Mouse (Mus musculus) embryo, embryonic 10.5 days (tissue): ENCODE results near the gene Wfdc10.

Experiments
- DNase-seq: peaks from one replicate; pipeline ENCODE4 v3.0.0-alpha.2; 2015; ENCODE audit warnings: low spot score

Gene Wfdc10

DNA sequence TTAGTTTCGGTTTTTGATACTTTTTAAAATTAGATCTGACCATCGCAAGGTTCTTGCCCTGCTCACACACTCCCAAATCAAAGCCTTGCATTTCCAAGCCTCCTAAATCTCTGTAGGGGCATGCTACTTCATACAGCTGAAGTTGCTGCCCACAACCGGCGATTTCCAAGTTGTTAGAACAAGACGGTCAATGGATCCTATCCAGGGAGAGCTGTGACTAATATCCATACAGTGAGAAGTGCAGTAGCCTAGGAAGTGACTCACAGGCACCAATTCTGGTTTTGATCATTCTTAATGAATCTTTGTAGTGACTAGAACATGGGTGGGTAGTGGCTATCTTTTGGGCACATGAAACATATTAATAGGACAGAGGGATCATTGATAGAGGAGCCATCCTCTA is 45.9 kb downstream of the Wfdc10 start:
- no peak for DNase-seq

DNA sequence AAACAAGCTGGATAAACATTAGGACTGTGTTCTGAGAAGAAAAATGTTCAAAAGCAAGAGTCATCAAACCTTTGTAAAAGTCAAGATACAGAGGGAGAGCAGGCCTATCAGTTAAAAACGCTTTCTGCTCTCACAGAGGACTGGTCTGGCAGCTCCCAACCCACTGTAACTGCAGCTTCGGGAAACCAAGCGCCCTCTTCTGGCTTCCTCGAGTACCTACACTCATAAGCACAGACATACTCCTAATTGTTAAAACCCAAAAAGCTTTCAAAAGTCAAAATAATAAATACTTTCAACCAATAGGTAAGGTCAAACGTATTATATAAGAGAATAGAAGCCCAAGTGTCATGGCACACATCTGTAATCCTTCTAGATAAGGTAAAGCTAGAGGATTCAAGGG is 48.4 kb downstream of the Wfdc10 start:
- DNase-seq = no peak

DNA sequence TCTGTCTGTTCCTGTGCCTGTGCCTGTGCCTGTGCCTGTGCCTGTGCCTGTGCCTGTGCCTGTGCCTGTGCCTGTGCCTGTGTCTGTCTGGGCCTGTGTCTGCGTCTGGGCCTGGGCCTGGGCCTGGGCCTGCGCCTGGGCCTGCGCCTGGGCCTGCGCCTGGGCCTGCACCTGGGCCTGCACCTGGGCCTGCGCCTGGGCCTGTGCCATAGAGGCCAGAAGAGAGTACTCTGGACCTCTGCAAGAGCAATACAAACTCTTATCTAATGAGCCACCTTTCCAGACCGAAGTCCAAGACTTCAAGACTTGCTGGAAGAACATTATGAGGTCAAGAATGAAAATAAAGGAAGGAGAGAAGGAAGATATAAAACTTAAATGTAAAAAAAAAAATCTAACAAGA is 49.5 kb downstream of the Wfdc10 start:
- no peak for DNase-seq

DNA sequence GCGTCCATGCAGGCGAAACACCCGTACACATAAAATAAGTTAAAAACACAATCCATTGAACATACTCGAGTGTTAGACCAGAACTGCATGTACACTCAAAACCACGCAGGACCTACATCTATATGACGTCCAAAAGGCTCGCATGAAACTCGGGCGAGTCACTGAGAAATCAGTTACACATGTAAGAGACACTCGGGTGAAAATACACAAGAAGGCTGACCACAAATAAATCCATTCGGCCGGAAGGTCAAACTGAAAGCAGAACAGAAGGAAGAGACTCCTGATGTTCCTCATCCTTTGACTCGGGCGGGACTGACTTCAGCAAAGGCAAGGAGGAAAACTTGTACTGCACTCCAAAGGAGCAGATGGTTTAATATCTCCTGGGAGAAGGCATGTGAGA is 50.1 kb downstream of the Wfdc10 start:
- DNase-seq = no peak
